Mouse (Mus musculus) hindbrain, embryonic 11.5 days (tissue): ENCODE data around the gene Amotl2. TPM values are rescaled to one million over a fixed set of nuclear protein-coding genes. Genes with fewer than 3 reads are reported as not detected.

Experiments used
- ATAC-seq: fragments of 200-750 bp; cut with Nextera tagmentation; 2 replicates; pipeline ENCODE4 v1.8.0; 2017; ENCODE audit warnings: mild to moderate bottlenecking, moderate TSS enrichment, moderate library complexity; ENCODE audit not compliant: low FRiP score
- DNase-seq: peaks from one replicate; pipeline ENCODE4 v3.0.0-alpha.2; 2015; ENCODE audit warnings: low spot score
- H3K27ac ChIP-seq: fragments of 300-500 bp; sonication (generic); 2 replicates; pipeline ENCODE4 v1.5.1; 2014; ENCODE audit warnings: mild to moderate bottlenecking, low read depth, low read length
- H3K27me3 ChIP-seq: fragments of 300-500 bp; sonication (generic); 2 replicates; pipeline ENCODE4 v1.6.1; 2014; ENCODE audit warnings: mild to moderate bottlenecking, low read length, moderate library complexity, mixed read lengths; ENCODE audit not compliant: control insufficient read depth, insufficient read depth
- H3K36me3 ChIP-seq: fragments of 300-500 bp; sonication (generic); 2 replicates; pipeline ENCODE4 v1.6.1; 2014; ENCODE audit warnings: mild to moderate bottlenecking, low read length, moderate library complexity, mixed read lengths; ENCODE audit not compliant: control insufficient read depth, insufficient read depth
- H3K4me1 ChIP-seq: fragments of 300-500 bp; sonication (generic); replicated peaks from 2 replicates; pipeline ENCODE4 v1.6.1; 2014; ENCODE audit warnings: low read length, mixed read lengths; ENCODE audit not compliant: control insufficient read depth, insufficient read depth
- H3K4me2 ChIP-seq: fragments of 300-500 bp; sonication (generic); replicated peaks from 2 replicates; pipeline ENCODE4 v1.6.1; 2014; ENCODE audit warnings: mild to moderate bottlenecking, low read depth, low read length
- H3K4me3 ChIP-seq: fragments of 300-500 bp; sonication (generic); 2 replicates; pipeline ENCODE4 v1.5.1; 2014; ENCODE audit warnings: low read depth, low read length
- H3K9ac ChIP-seq: fragments of 300-500 bp; sonication (generic); 2 replicates; pipeline ENCODE4 v1.6.1; 2014; ENCODE audit warnings: low read depth, low read length
- H3K9me3 ChIP-seq: fragments of 300-500 bp; sonication (generic); 2 replicates; pipeline ENCODE4 v1.6.1; 2016; ENCODE audit warnings: low read length; ENCODE audit not compliant: control insufficient read depth
- WGBS: fragments of 180-500 bp; shearing (Covaris S2); extraction: QIAGEN DNeasy Blood & Tissue Kit; methylation state at CpG from one replicate; pipeline ENCODE4 v1.1.7; 2014; 5-methylcytosine and 5-hydroxymethylcytosine counted together
- polyA plus RNA-seq: library from polyadenylated mRNA; unstranded; fragments of >200 nt; fragmentation: Nextera tagmentation; extraction: Ambion mirVana; gene quantifications from 2 replicates; pipeline ENCODE4 v1.2.1, GENCODE M21; 2014

Gene Amotl2
- polyA plus RNA-seq, 1 experiment from 2014 or later = 39.7 TPM

GRCm38 (mm10) chr9:102689940-102690642 lies 26.4 kb upstream of the Amotl2 start:
- Histone ChIP-seq H3K9me3 (no peaks in the 10 kb centered on the region), H3K4me2 (peak overlapping the region; percentile 69), H3K4me3 (peak overlapping the region; percentile 44), H3K36me3 (no peaks in the 10 kb centered on the region), H3K4me1 (peaks cover 6% of the 10 kb centered on the region), H3K9ac (peak overlapping the region; percentile 69), H3K27ac (peak overlapping the region; percentile 95), H3K27me3 (no peaks in the 10 kb centered on the region; the same call in 1 of the 2 replicates)
- ATAC-seq (peak; percentile 90), DNase-seq (peak; percentile 84)
- under 1% methylated on average over 42 of the region's 44 CpGs for WGBS

DNA sequence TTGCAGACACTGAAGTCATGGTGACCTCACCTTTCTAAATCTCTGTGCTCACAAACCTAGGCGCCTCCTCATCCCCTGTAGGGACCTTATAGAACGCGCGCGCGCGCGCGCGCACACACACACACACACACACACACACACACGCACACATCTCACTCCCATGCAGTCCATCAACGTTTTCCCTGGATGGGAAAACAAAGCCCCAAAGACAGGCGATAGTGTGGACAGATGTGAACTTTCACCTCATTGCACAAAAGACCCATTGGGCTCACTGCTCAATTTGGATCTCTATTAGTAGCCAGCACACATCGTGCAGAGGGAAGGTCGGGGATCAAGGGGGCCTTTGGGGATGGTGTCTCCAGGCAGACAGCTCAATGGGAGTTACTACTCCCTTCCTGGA lies 25.6 kb upstream of the Amotl2 start:
- peak overlapping the region; percentile 95 for H3K27ac ChIP-seq
- H3K4me3 ChIP-seq = peak overlapping the region; percentile 44
- peak overlapping the region; percentile 69 for H3K4me2 ChIP-seq
- H3K4me1 ChIP-seq = peaks cover 6% of the 10 kb centered on the region
- DNase-seq (peak; percentile 78), ATAC-seq (peak; percentile 36)
- H3K9ac ChIP-seq = peak overlapping the region; percentile 69; the same call in 1 of the 2 replicates
- no peaks in the 10 kb centered on the region for H3K9me3 ChIP-seq
- H3K36me3 ChIP-seq = no peaks in the 10 kb centered on the region
- WGBS = under 1% methylated on average over 15 of the region's 15 CpGs
- H3K27me3 ChIP-seq = no peaks in the 10 kb centered on the region; the same call in 1 of the 2 replicates

DNA sequence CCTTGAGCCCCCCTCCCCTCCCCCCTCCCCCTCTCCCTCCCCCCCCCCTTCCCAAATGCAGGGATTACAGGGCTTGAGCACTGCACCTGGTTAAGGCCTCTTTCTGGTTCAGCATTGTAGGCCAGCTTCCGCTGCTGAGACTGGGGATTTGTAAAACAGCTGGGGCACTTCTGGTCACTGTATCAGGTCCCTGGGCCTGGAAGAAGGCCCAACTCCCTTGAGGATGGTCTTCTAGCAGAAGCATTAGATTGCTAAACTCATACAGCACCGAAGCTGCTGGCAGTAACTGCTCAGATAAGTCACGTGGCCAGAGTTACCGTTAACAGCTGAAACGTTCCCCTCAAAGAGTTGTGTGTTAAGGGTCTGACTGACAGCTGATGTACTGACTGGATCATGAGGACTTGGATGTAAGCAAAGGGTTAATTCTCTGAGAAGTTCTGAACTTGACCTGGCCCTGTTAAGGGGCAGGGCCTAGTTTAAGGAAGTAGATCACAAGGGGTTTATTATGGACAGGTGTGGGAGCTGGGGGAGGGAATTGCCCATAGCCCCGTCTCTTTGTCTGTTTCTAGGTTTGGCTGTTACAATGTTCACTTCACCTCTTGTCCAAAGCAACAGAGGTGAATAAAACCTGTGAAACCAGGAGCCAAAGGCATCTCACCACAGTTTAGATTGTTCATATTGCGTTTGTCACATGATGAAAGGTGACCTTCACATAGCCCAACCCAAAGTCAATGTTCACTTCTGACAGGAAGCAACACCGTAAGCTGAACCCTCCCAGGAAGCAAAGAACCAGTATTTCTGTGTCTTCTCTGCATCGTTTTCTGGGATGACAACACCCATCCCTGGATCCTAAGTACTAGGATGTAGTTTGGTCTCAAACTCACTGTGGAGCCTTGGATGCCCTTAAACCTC lies 23.7 kb upstream of the Amotl2 start:
- peaks cover 6% of the 10 kb centered on the region for H3K4me1 ChIP-seq
- 42% methylated on average over 9 of the region's 9 CpGs for WGBS
- H3K27ac ChIP-seq = 0 out of 2 replicates have a peak overlapping the region, but pooled peaks have one; percentile 47
- no peak overlapping the region for H3K4me3 ChIP-seq
- H3K4me2 ChIP-seq = no peak overlapping the region
- DNase-seq (peak; percentile 28), ATAC-seq (no peak)
- no peaks in the 10 kb centered on the region for H3K9me3 ChIP-seq
- no peaks in the 10 kb centered on the region; the same call in 1 of the 2 replicates for H3K27me3 ChIP-seq
- H3K36me3 ChIP-seq = no peaks in the 10 kb centered on the region
- no peak overlapping the region for H3K9ac ChIP-seq

- no peak overlapping the region for H3K4me2 ChIP-seq
- DNase-seq = no peak
- no peaks in the 10 kb centered on the region for H3K36me3 ChIP-seq
- no peak for ATAC-seq
- no peaks in the 10 kb centered on the region for H3K27me3 ChIP-seq
- H3K4me1 ChIP-seq = no peaks in the 10 kb centered on the region
- H3K27ac ChIP-seq = no peak overlapping the region
- no peak overlapping the region for H3K9ac ChIP-seq
- no peak overlapping the region for H3K4me3 ChIP-seq
- no peaks in the 10 kb centered on the region; the same call in 1 of the 2 replicates for H3K9me3 ChIP-seq
- 90% methylated on average over 6 of the region's 6 CpGs for WGBS
Measured at GRCm38 (mm10) chr9:102701042-102701441, 15.4 kb upstream of the Amotl2 start.

DNA sequence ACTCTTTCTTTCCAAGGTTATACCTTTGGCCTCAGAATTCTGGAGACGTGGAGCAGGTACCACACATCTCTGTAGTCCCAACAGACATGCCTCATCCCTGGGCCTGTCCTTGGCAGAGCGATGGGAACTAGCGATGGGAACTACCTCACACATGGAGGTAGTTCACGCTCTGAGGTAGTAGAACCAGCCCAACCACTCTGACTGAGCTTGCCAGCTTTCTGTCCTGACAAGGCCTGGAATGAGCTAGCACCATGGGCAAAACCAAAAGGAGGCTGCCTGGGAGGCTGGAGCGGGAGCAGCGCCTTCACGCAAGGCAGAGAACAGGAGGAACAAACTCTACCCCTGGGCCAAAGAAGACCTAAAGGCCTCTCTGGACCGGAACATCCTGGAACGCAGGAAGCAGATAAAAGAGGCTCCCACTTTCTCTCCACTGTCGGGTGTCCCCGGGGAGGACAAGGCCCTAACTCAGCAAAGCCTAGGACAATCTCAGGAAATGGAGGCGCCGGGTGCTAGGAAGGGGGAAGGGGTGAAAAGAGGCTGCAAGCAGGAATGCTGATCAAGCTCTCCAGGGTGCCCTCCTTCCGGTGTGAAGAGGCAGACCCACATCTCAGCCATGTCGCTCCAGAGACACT lies 6.9 kb upstream of the Amotl2 start:
- DNase-seq = no peak
- no peak for ATAC-seq
- WGBS = 69% methylated on average over 15 of the region's 15 CpGs
- Histone ChIP-seq H3K9ac (no peak overlapping the region), H3K4me3 (no peak overlapping the region), H3K9me3 (no peaks in the 10 kb centered on the region), H3K27ac (no peak overlapping the region), H3K4me2 (no peak overlapping the region), H3K36me3 (no peaks in the 10 kb centered on the region), H3K27me3 (no peaks in the 10 kb centered on the region), H3K4me1 (no peaks in the 10 kb centered on the region; the same call in 1 of the 2 replicates)

- no peak overlapping the region for H3K27ac ChIP-seq
Measured at GRCm38 (mm10) chr9:102710520-102710919, 6.0 kb upstream of the Amotl2 start.

DNA sequence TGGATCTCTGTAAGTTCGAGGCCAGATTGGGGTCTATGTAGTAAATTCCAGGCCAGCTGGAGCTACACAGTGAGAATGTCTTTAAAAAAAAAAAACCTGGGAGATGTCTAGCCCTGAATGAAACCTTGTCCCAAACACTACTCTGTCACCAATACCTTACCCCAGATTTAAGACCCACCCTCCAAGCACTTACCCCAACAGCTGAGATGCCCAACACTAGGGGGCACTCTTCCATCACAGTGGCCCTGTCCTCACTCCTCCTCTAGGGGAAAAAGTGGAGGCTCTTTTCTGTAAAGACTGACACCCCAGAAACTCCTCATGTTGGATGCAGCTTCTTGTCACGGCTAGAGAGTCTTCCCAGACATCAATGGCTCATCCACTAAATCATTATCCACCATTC lies 2.7 kb upstream of the Amotl2 start:
- no peaks in the 10 kb centered on the region for H3K9me3 ChIP-seq
- no peaks in the 10 kb centered on the region for H3K36me3 ChIP-seq
- DNase-seq (peak; percentile 50), ATAC-seq (no peak)
- no peaks in the 10 kb centered on the region for H3K27me3 ChIP-seq
- no peak overlapping the region for H3K27ac ChIP-seq
- WGBS = 49% methylated on average over 2 of the region's 2 CpGs
- H3K4me3 ChIP-seq = no peak overlapping the region
- no peak overlapping the region for H3K9ac ChIP-seq
- peaks cover 2% of the 10 kb centered on the region for H3K4me1 ChIP-seq
- no peak overlapping the region for H3K4me2 ChIP-seq

More at GRCm38 (mm10) chr9:102710520-102710919, 6.0 kb upstream of the Amotl2 start:
- H3K4me2 ChIP-seq = no peak overlapping the region
- DNase-seq (no peak), ATAC-seq (no peak)
- no peaks in the 10 kb centered on the region for H3K36me3 ChIP-seq
- WGBS = 74% methylated on average over 5 of the region's 5 CpGs
- H3K9ac ChIP-seq = no peak overlapping the region
- H3K9me3 ChIP-seq = no peaks in the 10 kb centered on the region
- peaks cover 2% of the 10 kb centered on the region for H3K4me1 ChIP-seq
- H3K27me3 ChIP-seq = no peaks in the 10 kb centered on the region
- no peak overlapping the region for H3K4me3 ChIP-seq

DNA sequence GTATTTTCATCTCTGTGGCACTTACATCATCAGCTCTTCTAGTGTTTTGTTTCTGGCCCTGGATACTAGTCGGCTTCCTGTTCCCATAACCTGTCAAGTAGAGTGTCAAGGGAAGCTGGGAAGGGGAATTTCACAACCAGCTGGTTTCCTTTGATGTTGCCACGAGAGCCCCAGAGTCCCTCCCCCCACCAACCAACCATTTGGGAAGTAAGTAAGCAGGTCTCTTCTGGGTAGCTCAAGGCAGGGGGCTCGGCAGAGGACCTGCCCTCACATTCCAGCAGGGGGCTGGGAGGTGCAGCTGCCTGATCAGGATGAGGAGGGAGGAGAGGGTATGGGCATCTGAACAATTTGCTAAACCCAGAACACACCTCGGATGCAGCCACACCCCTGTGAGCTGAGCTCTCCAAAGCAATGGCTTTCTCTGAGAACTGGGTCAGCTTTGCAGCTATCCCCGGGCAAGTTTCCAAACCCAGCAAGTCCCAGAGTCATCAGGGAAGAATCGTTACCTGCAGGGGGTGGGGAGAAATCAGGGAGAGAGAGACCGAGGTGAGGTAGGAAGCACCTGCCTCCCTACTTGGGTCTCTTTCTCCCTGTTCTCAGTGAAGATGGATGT lies 1.5 kb upstream of the Amotl2 start:
- Histone ChIP-seq H3K9ac (no peak overlapping the region), H3K9me3 (no peaks in the 10 kb centered on the region), H3K4me2 (no peak overlapping the region), H3K27me3 (no peaks in the 10 kb centered on the region), H3K27ac (no peak overlapping the region), H3K36me3 (no peaks in the 10 kb centered on the region), H3K4me1 (peaks cover 4% of the 10 kb centered on the region), H3K4me3 (no peak overlapping the region)
- ATAC-seq = no peak
- peak; percentile 44 for DNase-seq
- 12% methylated on average over 7 of the region's 7 CpGs for whole genome bisulfite sequencing
